Mouse (Mus musculus) heart, embryonic 14.5 days (tissue): ENCODE measurements at regions not wholly inside any gene's neighbourhood (a gene's known extent, or its start where the extent isn't known, plus 50 kb on each side); places are given as distances from the start of the nearest gene placed in this dataset.

Experiments
- ATAC-seq: fragments of 200-750 bp; cut with Nextera tagmentation; 2 replicates; pipeline ENCODE4 v1.8.0; 2017; ENCODE audit warnings: low read depth, moderate TSS enrichment; ENCODE audit not compliant: insufficient number of reproducible peaks, insufficient read depth, low FRiP score
- H3K27ac ChIP-seq, 2 experiments: fragments of 200-500 bp in 1 of 2; fragments of 300-500 bp in 1 of 2; sonication (generic) in 1 of 2; replicated peaks in 1 of 2; 2 replicates each; pipeline ENCODE4 v1.5.1; 2012 to 2014; ENCODE audit warnings: low read depth in 2 of 2, low read length in 2 of 2, control low read depth in 1 of 2, mild to moderate bottlenecking in 1 of 2, mixed read lengths in 1 of 2; ENCODE audit not compliant: control insufficient read depth in 1 of 2, insufficient read depth in 1 of 2
- H3K27me3 ChIP-seq: fragments of 300-500 bp; sonication (generic); 2 replicates; pipeline ENCODE4 v1.6.1; 2014; ENCODE audit warnings: mild to moderate bottlenecking, low read length, control low read depth; ENCODE audit not compliant: control insufficient read depth, insufficient read depth
- H3K36me3 ChIP-seq: fragments of 300-500 bp; sonication (generic); 2 replicates; pipeline ENCODE4 v1.6.1; 2014; ENCODE audit warnings: mild to moderate bottlenecking, control low read depth, low read length, mixed read lengths; ENCODE audit not compliant: control insufficient read depth, insufficient read depth
- H3K4me1 ChIP-seq, 2 experiments: fragments of 200-500 bp in 1 of 2; fragments of 300-500 bp in 1 of 2; sonication (generic) in 1 of 2; 2 replicates each; pipeline ENCODE4 v1.6.1; 2012 to 2014; ENCODE audit warnings: low read length in 2 of 2, control low read depth in 1 of 2, mixed read lengths in 1 of 2; ENCODE audit not compliant: control insufficient read depth in 2 of 2, insufficient read depth in 2 of 2
- H3K4me2 ChIP-seq: fragments of 300-500 bp; sonication (generic); 2 replicates; pipeline ENCODE4 v1.6.1; 2014; ENCODE audit warnings: mild to moderate bottlenecking, low read length
- H3K4me3 ChIP-seq, 2 experiments: fragments of 200-500 bp in 1 of 2; fragments of 300-500 bp in 1 of 2; sonication (generic) in 1 of 2; 2 replicates each; pipeline ENCODE4 v1.5.1; 2012 to 2014; ENCODE audit warnings: low read length in 2 of 2, mild to moderate bottlenecking in 2 of 2, control low read depth in 1 of 2, low read depth in 1 of 2, moderate library complexity in 1 of 2; ENCODE audit not compliant: control insufficient read depth in 1 of 2, insufficient read depth in 1 of 2
- H3K9ac ChIP-seq: fragments of 300-500 bp; sonication (generic); 2 replicates; pipeline ENCODE4 v1.6.1; 2014; ENCODE audit warnings: mild to moderate bottlenecking, low read length
- H3K9me3 ChIP-seq: fragments of 300-500 bp; sonication (generic); 2 replicates; pipeline ENCODE4 v1.6.1; 2016; ENCODE audit warnings: low read length, control low read depth; ENCODE audit not compliant: control insufficient read depth
- WGBS: fragments of 180-500 bp; shearing (Covaris S2); extraction: QIAGEN DNeasy Blood & Tissue Kit; methylation state at CpG from one replicate; pipeline ENCODE4 v1.1.7; 2014; 5-methylcytosine and 5-hydroxymethylcytosine counted together

DNA sequence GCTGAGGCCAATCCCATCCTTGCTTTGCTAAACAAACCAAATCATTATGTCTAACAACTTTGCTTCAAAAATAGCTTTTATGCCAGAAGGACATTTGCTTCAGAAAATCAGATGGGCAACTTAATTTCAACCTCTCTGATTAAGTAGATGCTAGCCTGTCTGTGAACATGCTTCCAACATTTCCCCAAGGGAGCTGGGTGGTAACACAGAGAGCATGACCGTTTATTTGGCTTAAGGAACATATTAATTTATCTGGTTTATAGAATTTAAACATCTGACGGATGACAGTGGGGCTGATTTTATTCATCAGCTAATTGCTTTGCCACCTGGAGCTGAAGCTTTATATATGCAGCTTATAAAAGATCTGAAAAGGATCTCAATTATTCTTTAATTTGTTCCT, 245.1 kb upstream of the Spred2 start:
- Histone ChIP-seq H3K9me3 (peaks cover 5% of the 10 kb centered on the region; the same call in 1 of the 2 replicates), H3K27me3 (no peaks in the 10 kb centered on the region)
- ATAC-seq, result no peak

DNA sequence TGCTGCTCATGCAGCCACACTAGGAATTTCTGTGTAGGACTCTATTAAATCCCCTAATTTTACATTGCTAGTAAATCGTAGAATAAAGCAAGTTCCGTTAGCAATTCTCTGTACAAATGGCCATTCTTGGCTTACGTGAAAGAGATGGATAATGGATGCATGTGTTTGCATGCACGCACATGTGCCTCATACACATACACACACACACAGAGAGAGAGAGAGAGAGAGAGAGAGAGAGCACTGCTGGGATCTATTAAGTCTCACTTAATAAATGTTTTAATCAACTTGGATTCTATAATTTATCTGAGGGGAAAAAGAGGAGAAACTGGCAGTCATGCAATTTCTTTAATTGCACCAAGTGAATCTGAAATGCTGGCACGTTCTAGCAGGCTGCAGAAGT, 244.5 kb upstream of the Spred2 start:
- H3K27ac ChIP-seq, result no peak overlapping the region
- ATAC-seq, result no peak
- no peak overlapping the region for H3K9ac ChIP-seq
- H3K4me2 ChIP-seq, result no peak overlapping the region
- no peak overlapping the region for H3K4me3 ChIP-seq
- H3K9me3 ChIP-seq, result peaks cover 10% of the 10 kb centered on the region
- WGBS, result 83% methylated on average over 5 of the region's 5 CpGs
- no peaks in the 10 kb centered on the region for H3K36me3 ChIP-seq
- H3K27me3 ChIP-seq, result no peaks in the 10 kb centered on the region
- no peaks in the 10 kb centered on the region for H3K4me1 ChIP-seq

More for the DNA sequence above, 245.1 kb upstream of the Spred2 start:
- Histone ChIP-seq H3K9ac (no peak overlapping the region), H3K4me3 (no peak overlapping the region), H3K27ac (no peak overlapping the region), H3K4me1 (no peaks in the 10 kb centered on the region), H3K36me3 (no peaks in the 10 kb centered on the region), H3K4me2 (no peak overlapping the region)
- 83% methylated on average over 2 of the region's 2 CpGs for WGBS

DNA sequence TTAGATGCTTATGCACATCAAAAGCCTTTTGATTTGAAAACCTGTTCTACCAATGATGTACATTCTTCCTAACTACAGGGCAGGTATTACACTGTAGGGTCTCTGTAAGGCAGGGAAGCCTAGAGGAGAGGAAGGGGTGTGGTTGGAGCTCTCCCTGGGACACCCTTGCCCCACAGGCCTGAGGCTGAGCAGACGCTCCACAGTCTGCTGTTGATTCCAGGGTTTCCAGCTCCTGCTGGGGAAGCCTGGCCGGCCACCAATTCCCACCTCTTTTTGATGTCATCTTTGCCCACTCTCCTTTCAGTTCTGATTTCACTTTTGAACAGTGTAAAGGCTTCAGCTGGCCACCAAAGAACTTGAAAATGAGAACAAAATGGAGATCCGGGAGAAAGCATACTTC, 223.0 kb upstream of the Spred2 start:
- no peaks in the 10 kb centered on the region for H3K27me3 ChIP-seq
- no peak overlapping the region for H3K4me2 ChIP-seq
- 60% methylated on average over 3 of the region's 3 CpGs for WGBS
- H3K9ac ChIP-seq, result no peak overlapping the region
- H3K27ac ChIP-seq, result no peak overlapping the region
- no peak for ATAC-seq
- H3K9me3 ChIP-seq, result no peaks in the 10 kb centered on the region
- H3K4me3 ChIP-seq, result no peak overlapping the region
- H3K36me3 ChIP-seq, result no peaks in the 10 kb centered on the region
- no peaks in the 10 kb centered on the region for H3K4me1 ChIP-seq

DNA sequence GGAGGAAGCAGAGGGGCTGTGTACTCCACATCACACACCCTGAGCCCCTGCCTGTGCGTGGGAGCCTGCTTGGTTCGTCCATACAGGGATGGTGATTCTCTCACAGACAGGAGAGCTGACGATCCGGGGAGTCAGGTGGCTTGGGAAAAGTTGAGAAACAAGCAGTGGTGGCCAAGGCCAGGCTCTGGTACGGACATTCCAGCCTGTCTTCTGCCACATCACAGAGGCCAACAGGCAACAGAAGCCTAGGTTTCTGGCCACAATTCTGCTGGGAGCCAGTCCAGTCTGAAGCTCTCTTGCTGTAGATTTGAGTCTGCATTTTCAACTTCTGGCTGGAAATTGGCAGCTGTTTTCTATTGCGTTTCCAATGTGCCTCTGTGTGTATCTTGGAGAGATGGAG, 215.4 kb upstream of the Spred2 start:
- Histone ChIP-seq H3K9ac (no peak overlapping the region), H3K27ac (no peak overlapping the region), H3K36me3 (no peaks in the 10 kb centered on the region), H3K4me2 (no peak overlapping the region), H3K4me3 (no peak overlapping the region), H3K27me3 (no peaks in the 10 kb centered on the region), H3K4me1 (peaks cover 0 to 3% of the 10 kb centered on the region in 2 experiments; a peak in 1 of 4 replicates), H3K9me3 (no peaks in the 10 kb centered on the region)
- WGBS, result 85% methylated on average over 6 of the region's 6 CpGs
- ATAC-seq, result no peak

DNA sequence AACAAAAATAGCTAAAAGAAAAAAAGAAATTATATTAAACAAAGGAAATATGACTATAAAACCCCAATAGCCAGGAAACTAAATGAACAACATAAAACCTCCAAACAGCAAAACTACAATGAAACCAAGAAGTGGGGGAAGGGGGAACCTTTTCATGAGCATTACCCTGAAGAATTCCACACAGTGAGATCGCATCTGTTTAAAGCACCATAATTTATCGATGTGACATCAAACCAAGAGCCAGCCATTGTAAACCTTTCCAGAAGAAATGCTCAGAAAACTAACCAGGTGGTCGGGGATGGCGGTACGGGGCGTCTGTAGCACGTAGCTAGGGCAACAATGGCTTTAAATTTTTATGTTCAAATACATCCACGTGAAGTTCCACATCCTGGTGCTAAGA, 214.8 kb upstream of the Spred2 start:
- 87% methylated on average over 8 of the region's 8 CpGs for WGBS

DNA sequence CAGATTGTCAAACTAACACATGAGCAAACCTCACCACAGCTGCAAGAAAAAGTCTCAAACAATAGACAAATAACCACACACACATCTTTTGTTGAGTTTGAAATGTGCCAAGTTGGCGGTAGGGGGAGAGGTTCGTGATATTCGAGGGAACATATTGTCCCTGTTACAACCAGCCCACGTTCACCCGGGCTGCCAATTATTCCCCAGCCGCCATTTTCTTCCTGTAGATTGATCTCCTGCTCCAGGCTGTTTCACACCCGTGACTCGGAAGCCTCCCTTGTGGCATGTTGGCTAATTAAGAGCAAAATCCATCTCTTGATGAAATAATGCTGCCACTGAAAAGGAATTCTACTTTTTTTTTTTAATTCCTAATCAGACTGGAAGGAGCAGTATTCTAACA, 211.1 kb upstream of the Spred2 start:
- Histone ChIP-seq H3K36me3 (no peaks in the 10 kb centered on the region), H3K4me3 (no peak overlapping the region), H3K4me2 (no peak overlapping the region), H3K27ac (no peak overlapping the region), H3K9ac (no peak overlapping the region), H3K9me3 (no peaks in the 10 kb centered on the region), H3K27me3 (no peaks in the 10 kb centered on the region), H3K4me1 (peaks cover 0 to 3% of the 10 kb centered on the region in 2 experiments; a peak in 1 of 4 replicates)
- ATAC-seq, result no peak
- 83% methylated on average over 8 of the region's 8 CpGs for WGBS

More for the DNA sequence above, 214.8 kb upstream of the Spred2 start:
- Histone ChIP-seq H3K4me2 (no peak overlapping the region), H3K36me3 (no peaks in the 10 kb centered on the region), H3K9me3 (no peaks in the 10 kb centered on the region), H3K27me3 (no peaks in the 10 kb centered on the region), H3K27ac (no peak overlapping the region), H3K4me3 (no peak overlapping the region), H3K9ac (no peak overlapping the region), H3K4me1 (peaks cover 0 to 3% of the 10 kb centered on the region in 2 experiments; a peak in 1 of 4 replicates)
- ATAC-seq, result no peak

DNA sequence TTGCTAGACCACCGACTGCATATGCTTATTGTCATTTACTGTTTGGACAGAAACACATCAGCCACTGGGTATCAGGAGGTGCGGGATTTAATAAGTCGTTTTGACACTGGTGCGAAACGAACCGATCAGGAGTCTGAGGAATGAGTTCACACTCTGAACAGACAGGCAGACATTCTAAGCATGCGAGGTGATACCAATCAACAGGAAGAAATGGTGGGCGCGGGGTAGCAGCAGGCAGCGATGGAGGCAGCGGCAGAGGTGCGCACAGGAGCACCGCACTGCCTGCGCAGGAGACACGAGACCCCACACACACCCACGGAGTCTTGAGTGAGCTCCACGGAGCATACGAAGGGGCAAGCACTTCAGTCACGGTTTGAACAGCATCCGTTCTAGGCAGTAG, 210.6 kb upstream of the Spred2 start:
- Histone ChIP-seq H3K4me2 (peak overlapping the region; percentile 45; the same call in 1 of the 2 replicates), H3K9me3 (no peaks in the 10 kb centered on the region), H3K36me3 (no peaks in the 10 kb centered on the region), H3K27me3 (no peaks in the 10 kb centered on the region), H3K27ac (no peak overlapping the region), H3K9ac (no peak overlapping the region), H3K4me1 (peaks cover 0 to 3% of the 10 kb centered on the region in 2 experiments; a peak in 1 of 4 replicates), H3K4me3 (no peak overlapping the region)
- WGBS, result 71% methylated on average over 20 of the region's 20 CpGs
- ATAC-seq, result no peak

DNA sequence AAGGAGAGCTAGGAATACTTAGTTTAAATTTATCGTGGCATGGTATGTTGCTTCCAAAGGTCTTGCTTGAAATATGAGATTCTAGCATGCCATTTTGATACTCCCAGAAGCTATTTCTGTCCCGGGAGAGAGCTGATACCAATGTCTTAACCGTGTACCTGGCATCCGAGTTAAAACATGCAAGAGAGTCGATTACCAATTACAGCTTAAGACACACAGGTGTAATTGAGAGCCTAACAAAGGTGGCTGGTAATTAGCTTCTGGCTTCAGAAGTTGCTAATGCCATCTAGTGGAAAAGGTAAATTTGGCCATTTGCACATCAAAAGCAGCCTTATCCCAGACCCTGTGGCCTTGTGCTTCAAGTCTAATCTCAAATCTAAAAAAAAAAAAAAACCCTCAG, 210.0 kb upstream of the Spred2 start:
- peaks cover 0 to 3% of the 10 kb centered on the region in 2 experiments; a peak in 1 of 4 replicates for H3K4me1 ChIP-seq
- no peak overlapping the region for H3K4me3 ChIP-seq
- ATAC-seq, result no peak
- H3K36me3 ChIP-seq, result no peaks in the 10 kb centered on the region
- H3K9me3 ChIP-seq, result no peaks in the 10 kb centered on the region
- no peak overlapping the region for H3K27ac ChIP-seq
- WGBS, result 12% methylated on average over 5 of the region's 5 CpGs
- peak overlapping the region; percentile 45 for H3K4me2 ChIP-seq
- no peaks in the 10 kb centered on the region for H3K27me3 ChIP-seq
- H3K9ac ChIP-seq, result no peak overlapping the region
